In the genomic region with DNA sequence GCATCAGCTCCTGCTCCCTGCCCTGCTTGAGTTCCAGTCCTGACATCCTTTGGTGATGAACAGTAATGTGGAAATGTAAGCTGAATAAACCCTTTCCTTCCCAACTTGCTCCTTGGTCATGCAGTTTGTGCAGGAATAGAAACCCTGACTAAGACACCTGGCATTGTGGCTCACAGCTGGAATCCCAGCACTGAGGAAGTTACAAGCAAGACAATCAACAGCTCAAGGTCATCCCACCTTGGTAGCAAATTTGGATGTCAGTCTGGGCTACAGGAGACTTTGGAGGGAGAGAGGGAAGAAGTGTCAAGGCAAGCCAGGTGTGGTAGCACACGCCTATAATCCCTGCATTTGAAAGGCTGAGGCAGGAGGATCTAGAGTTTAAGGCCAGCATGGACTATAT, we compare ENCODE assay signal across 25 mouse cellular contexts.
DNase-seq lines count a peak whose midpoint lies in the region; ATAC-seq lines count a peak whose summit lies in the region.
"Had no signal": no experiment of that assay in that cellular context is flagged by ENCODE, and none has a peak within 500 bp of the region (broad histone marks: within the 10 kb centered on the region; RNA-seq: fewer than 3 reads in every experiment).

No protein-coding gene starts in this region.

- H3K27me3 ChIP-seq in forebrain, embryonic 11.5 days (ENCODE audit: control insufficient read depth, insufficient read depth, low read length), result no peaks in the 10 kb centered on the region
- no peaks in the 10 kb centered on the region for H3K27me3 ChIP-seq in forebrain, embryonic 15.5 days
- H3K27me3 ChIP-seq: CH12.LX; embryonic facial prominence, embryonic 12.5 days; forebrain, embryonic 12.5 days had no signal

- no peaks in the 10 kb centered on the region for H3K9me3 ChIP-seq in forebrain, embryonic 11.5 days (ENCODE audit: control insufficient read depth, low read length)
- H3K9me3 ChIP-seq in forebrain, embryonic 15.5 days, result no peaks in the 10 kb centered on the region
- H3K9me3 ChIP-seq: embryonic facial prominence, embryonic 10.5 days; embryonic facial prominence, embryonic 12.5 days; forebrain, embryonic 12.5 days; G1E had no signal

- intact Hi-C loops in heart, postnatal 25 days (cut with DNase I), result no loop called here

- no peak overlapping the region for H3K4me3 ChIP-seq in forebrain, embryonic 11.5 days (ENCODE audit: low read depth, low read length)
- no peak overlapping the region for H3K4me3 ChIP-seq in forebrain, embryonic 15.5 days
- H3K4me3 ChIP-seq: embryonic facial prominence, embryonic 10.5 days; embryonic facial prominence, embryonic 12.5 days; forebrain, embryonic 12.5 days had no signal

- H3K36me3 ChIP-seq in forebrain, embryonic 11.5 days (ENCODE audit: control insufficient read depth, insufficient read depth, low read length), result no peaks in the 10 kb centered on the region
- H3K36me3 ChIP-seq in forebrain, embryonic 15.5 days, result no peaks in the 10 kb centered on the region
- H3K36me3 ChIP-seq: embryonic facial prominence, embryonic 10.5 days; embryonic facial prominence, embryonic 12.5 days; forebrain, embryonic 12.5 days; G1E had no signal

- no peaks in the 10 kb centered on the region for H3K4me1 ChIP-seq in forebrain, embryonic 11.5 days (replicated peaks; ENCODE audit: control insufficient read depth, insufficient read depth, low read length)
- no peaks in the 10 kb centered on the region for H3K4me1 ChIP-seq in forebrain, embryonic 15.5 days
- H3K4me1 ChIP-seq: forebrain, embryonic 12.5 days had no signal

- no peak for ATAC-seq in forebrain, embryonic 11.5 days (replicated peaks; ENCODE audit: low FRiP score)
- no peak for ATAC-seq in forebrain, embryonic 15.5 days (replicated peaks)
- ATAC-seq: activated CD4-positive, CD25-positive, alpha-beta regulatory T cell, adult 4 months; CD4-positive, CD25-positive, alpha-beta regulatory T cell, adult 4 months; forebrain, embryonic 14.5 days; forebrain, postnatal 0 days; Patski had no signal

- H3K4me2 ChIP-seq in forebrain, embryonic 11.5 days (ENCODE audit: low read depth, low read length, severe bottlenecking), result no peak overlapping the region
- H3K4me2 ChIP-seq in forebrain, embryonic 15.5 days (replicated peaks), result no peak overlapping the region
- H3K4me2 ChIP-seq: embryonic facial prominence, embryonic 12.5 days; forebrain, embryonic 12.5 days had no signal

- H3K9ac ChIP-seq in forebrain, embryonic 11.5 days (ENCODE audit: low read length), result no peak overlapping the region
- H3K9ac ChIP-seq in forebrain, embryonic 15.5 days (replicated peaks), result no peak overlapping the region
- H3K9ac ChIP-seq: embryonic facial prominence, embryonic 12.5 days; forebrain, embryonic 12.5 days; forebrain, postnatal 0 days had no signal

- no peak overlapping the region for H3K27ac ChIP-seq in forebrain, embryonic 11.5 days (ENCODE audit: low read depth, low read length)
- no peak overlapping the region for H3K27ac ChIP-seq in forebrain, embryonic 15.5 days (replicated peaks)
- H3K27ac ChIP-seq: embryonic facial prominence, embryonic 10.5 days; embryonic facial prominence, embryonic 12.5 days; forebrain, embryonic 12.5 days had no signal

- DNase-seq in forebrain, embryonic 11.5 days (ENCODE audit: low spot score), result peak; percentile 20
- DNase-seq in ES-CJ7 (ENCODE audit: low read depth, low spot score) (peak; percentile 91), R1 (ENCODE audit: low read depth, low spot score) (peak; percentile 90)
- DNase-seq in kidney, postnatal 10 days, result no peak
- DNase-seq in heart, postnatal 25 days (ENCODE audit: low spot score), result no peak
- DNase-seq: adrenal gland, adult 8-10 months; adrenal gland, postnatal 14 days; adrenal gland, postnatal 36 days; B cell, adult 2 months; cerebellum, adult 11-12 months; cerebellum, adult 2 months; cerebellum, adult 9-10 months; cerebellum, postnatal 10 days; cerebellum, postnatal 25 days; forebrain, postnatal 0 days had no signal

- WGBS in forebrain, embryonic 11.5 days, result 83% methylated on average over 1 of the region's 1 CpGs
- 81% methylated on average over 1 of the region's 1 CpGs for WGBS in forebrain, embryonic 15.5 days

Comparison
In these comparisons a context has a peak if more than half of its experiments do, and no peak if none do; other contexts are left out.
1. DNase-seq: peak in forebrain, embryonic 11.5 days (single experiment), ES-CJ7 (single experiment) and R1 (single experiment); none in kidney, postnatal 10 days (single experiment) and heart, postnatal 25 days (single experiment).